Mouse (Mus musculus) heart, embryonic 16.5 days (tissue): ENCODE measurements at regions not wholly inside any gene's neighbourhood (a gene's known extent, or its start where the extent isn't known, plus 50 kb on each side); places are given as distances from the start of the nearest gene placed in this dataset.
A peak's percentile ranks its signal among the peaks of the same experiment; 100 is the strongest.

Source experiments
- ATAC-seq: fragments of 200-750 bp; cut with Nextera tagmentation; replicated peaks from 2 replicates; pipeline ENCODE4 v1.8.0; 2017; ENCODE audit warnings: moderate number of reproducible peaks; ENCODE audit not compliant: insufficient read depth, low FRiP score; ENCODE audit errors: extremely low read depth
- H3K27ac ChIP-seq: fragments of 300-500 bp; sonication (generic); 2 replicates; pipeline ENCODE4 v1.5.1; 2014; ENCODE audit warnings: mild to moderate bottlenecking, low read length, control low read depth, moderate library complexity
- H3K27me3 ChIP-seq: fragments of 300-500 bp; sonication (generic); 2 replicates; pipeline ENCODE4 v1.6.1; 2014; ENCODE audit warnings: low read length, mixed read lengths; ENCODE audit not compliant: control insufficient read depth, insufficient read depth
- H3K36me3 ChIP-seq: fragments of 300-500 bp; sonication (generic); 2 replicates; pipeline ENCODE4 v1.6.1; 2014; ENCODE audit not compliant: control insufficient read depth, insufficient read depth
- H3K4me1 ChIP-seq: fragments of 300-500 bp; sonication (generic); 2 replicates; pipeline ENCODE4 v1.6.1; 2014; ENCODE audit warnings: low read length, mixed read lengths; ENCODE audit not compliant: control insufficient read depth, insufficient read depth
- H3K4me2 ChIP-seq: fragments of 300-500 bp; sonication (generic); 2 replicates; pipeline ENCODE4 v1.6.1; 2014; ENCODE audit warnings: low read depth, mild to moderate bottlenecking, control low read depth, low read length
- H3K4me3 ChIP-seq: fragments of 300-500 bp; sonication (generic); 2 replicates; pipeline ENCODE4 v1.5.1; 2014; ENCODE audit warnings: mild to moderate bottlenecking, control low read depth, low read length
- H3K9ac ChIP-seq: fragments of 300-500 bp; sonication (generic); 2 replicates; pipeline ENCODE4 v1.6.1; 2014; ENCODE audit warnings: low read length, control low read depth
- H3K9me3 ChIP-seq: fragments of 300-500 bp; sonication (generic); replicated peaks from 2 replicates; pipeline ENCODE4 v1.6.1; 2016; ENCODE audit warnings: low read length; ENCODE audit not compliant: control insufficient read depth
- WGBS: fragments of 180-500 bp; shearing (Covaris S2); extraction: QIAGEN DNeasy Blood & Tissue Kit; methylation state at CpG from one replicate; pipeline ENCODE4 v1.1.7; 2014; 5-methylcytosine and 5-hydroxymethylcytosine counted together

DNA sequence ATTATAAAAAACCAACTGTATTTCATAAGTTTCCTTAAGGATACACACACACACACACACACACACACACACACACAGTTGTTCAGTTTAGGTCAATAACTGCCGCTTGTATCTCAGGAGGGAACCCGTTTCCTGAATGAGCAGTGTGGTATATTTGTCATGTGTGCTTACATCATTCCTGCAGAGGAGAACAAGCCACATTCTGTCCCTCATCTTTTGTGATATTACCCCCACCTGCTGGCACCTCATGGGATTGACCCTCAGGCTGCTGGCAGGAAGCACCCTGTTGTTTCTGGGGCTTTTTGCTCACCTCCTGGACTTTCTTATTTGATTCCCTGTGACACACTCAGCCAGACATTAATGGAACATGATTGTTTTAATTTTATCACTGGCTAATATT is 66.4 kb upstream of the Htr1a start:
- no peak overlapping the region for H3K4me2 ChIP-seq
- H3K9ac ChIP-seq, result no peak overlapping the region
- peak; percentile 75 for ATAC-seq
- H3K4me3 ChIP-seq, result no peak overlapping the region
- H3K4me1 ChIP-seq, result no peaks in the 10 kb centered on the region
- H3K9me3 ChIP-seq, result no peaks in the 10 kb centered on the region
- no peaks in the 10 kb centered on the region for H3K27me3 ChIP-seq
- no peak overlapping the region for H3K27ac ChIP-seq
- H3K36me3 ChIP-seq, result no peaks in the 10 kb centered on the region
- WGBS, result 0% methylated on average over 2 of the region's 2 CpGs

DNA sequence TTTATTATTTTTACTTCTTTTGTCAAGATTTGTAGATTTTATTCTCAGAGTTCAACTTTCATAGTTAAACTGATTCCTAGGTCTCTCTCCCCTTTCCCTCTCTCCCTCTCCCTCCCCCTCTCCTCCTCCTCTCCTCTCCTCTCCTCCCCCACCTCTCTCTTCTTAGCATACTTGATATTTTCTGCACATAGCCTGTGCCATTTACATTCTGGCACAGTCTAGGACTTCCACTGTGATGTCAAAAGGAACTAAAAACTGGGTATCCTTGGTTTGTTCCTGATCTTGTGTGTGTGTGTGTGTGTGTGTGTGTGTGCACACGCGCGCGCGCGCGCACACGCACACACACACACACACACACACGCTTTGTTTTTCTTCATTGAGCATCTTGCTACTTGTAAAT is 64.9 kb upstream of the Htr1a start:
- H3K9me3 ChIP-seq, result no peaks in the 10 kb centered on the region
- no peaks in the 10 kb centered on the region for H3K36me3 ChIP-seq
- H3K4me2 ChIP-seq, result no peak overlapping the region
- no peak for ATAC-seq
- H3K27me3 ChIP-seq, result no peaks in the 10 kb centered on the region
- no peak overlapping the region for H3K9ac ChIP-seq
- H3K27ac ChIP-seq, result no peak overlapping the region
- H3K4me1 ChIP-seq, result no peaks in the 10 kb centered on the region
- H3K4me3 ChIP-seq, result no peak overlapping the region
- WGBS, result 83% methylated on average over 9 of the region's 9 CpGs

DNA sequence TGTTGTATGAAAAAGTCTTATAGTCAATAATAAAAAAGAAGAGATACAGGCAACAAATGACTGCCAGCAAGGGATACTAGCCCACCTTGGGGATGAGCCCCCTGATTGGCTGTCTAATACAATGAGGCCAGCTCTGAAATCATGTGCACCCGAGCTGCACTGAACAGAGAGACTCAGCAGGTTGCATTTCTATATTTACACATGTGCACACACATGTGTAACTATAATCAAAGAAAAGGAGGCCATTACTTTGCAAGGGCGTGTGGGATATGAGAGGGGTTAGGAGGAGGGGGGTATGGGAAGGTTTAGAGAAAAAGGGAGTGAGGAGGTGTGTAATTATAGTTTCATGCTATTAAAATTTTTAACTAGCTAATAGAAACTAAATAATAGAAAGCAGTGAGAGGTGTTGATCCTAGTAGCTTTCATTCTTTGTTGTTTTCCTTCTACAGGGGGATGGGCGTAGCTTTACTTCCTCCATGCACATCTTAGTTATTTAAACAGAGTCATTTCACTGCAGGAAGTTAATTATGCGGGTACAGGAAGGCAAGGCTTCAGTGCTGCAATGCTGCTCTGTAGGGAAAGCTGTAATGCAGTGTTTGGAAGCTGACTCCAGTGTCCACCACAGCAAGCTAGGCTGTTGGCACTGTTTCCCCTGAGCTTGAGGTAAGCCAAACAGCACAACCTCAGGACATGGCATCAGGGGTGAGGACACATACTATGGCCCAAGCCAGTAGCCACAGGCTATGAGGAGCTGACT is 56.2 kb upstream of the Htr1a start:
- H3K9ac ChIP-seq, result no peak overlapping the region
- H3K4me2 ChIP-seq, result no peak overlapping the region
- no peak for ATAC-seq
- no peaks in the 10 kb centered on the region for H3K9me3 ChIP-seq
- WGBS, result 52% methylated on average over 4 of the region's 4 CpGs
- H3K27ac ChIP-seq, result no peak overlapping the region
- no peaks in the 10 kb centered on the region for H3K27me3 ChIP-seq
- H3K4me3 ChIP-seq, result no peak overlapping the region
- no peaks in the 10 kb centered on the region for H3K4me1 ChIP-seq
- H3K36me3 ChIP-seq, result no peaks in the 10 kb centered on the region
